Mouse (Mus musculus): ENCODE measurements around the gene Alpk3. TPM values are rescaled to one million over a fixed set of nuclear protein-coding genes. Genes with fewer than 3 reads are reported as not detected.

The Alpk3 gene
- polyA plus RNA-seq, 1 experiment from 2014 or later, result 0.55 TPM

DNA sequence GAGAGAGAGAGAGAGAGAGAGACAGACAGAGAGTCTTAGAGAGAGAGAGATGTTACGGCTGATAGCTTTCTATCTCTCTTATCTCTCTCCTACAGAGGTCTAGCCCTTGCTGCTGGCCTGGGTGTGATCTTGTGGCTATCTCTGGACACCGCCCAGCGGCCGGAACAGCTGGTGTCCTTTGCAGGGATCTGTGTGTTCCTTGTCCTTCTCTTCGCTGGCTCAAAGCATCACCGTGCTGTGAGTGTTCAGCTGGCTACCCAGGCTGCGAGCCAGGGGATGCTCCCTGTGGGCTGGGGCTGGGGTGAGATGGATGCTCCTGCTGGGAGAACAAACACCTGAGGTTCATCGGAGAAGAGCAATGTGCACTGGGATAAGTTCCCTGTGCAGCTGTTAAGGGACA is 67.4 kb downstream of the Alpk3 start:
- Histone ChIP-seq H3K9ac (replicated peaks; ENCODE audit: low read depth, low read length) (no peak overlapping the region), H3K4me2 (replicated peaks; ENCODE audit: low read depth, low read length) (no peak overlapping the region), H3K36me3 (ENCODE audit: control insufficient read depth, insufficient read depth, low read length) (no peaks in the 10 kb centered on the region), H3K4me1 (ENCODE audit: control insufficient read depth, insufficient read depth, low read length) (no peaks in the 10 kb centered on the region), H3K27ac (ENCODE audit: low read length) (no peak overlapping the region), H3K4me3 (ENCODE audit: low read depth, low read length) (no peak overlapping the region), H3K9me3 (ENCODE audit: control insufficient read depth, low read depth, low read length) (no peaks in the 10 kb centered on the region), H3K27me3 (ENCODE audit: control insufficient read depth, insufficient read depth, low read length) (no peaks in the 10 kb centered on the region)
- ATAC-seq (ENCODE audit: insufficient number of reproducible peaks, insufficient read depth, low FRiP score, low read depth), result peak; percentile 59; the same call in 1 of the 2 replicates
- WGBS, result 67% methylated on average over 8 of the region's 8 CpGs

DNA sequence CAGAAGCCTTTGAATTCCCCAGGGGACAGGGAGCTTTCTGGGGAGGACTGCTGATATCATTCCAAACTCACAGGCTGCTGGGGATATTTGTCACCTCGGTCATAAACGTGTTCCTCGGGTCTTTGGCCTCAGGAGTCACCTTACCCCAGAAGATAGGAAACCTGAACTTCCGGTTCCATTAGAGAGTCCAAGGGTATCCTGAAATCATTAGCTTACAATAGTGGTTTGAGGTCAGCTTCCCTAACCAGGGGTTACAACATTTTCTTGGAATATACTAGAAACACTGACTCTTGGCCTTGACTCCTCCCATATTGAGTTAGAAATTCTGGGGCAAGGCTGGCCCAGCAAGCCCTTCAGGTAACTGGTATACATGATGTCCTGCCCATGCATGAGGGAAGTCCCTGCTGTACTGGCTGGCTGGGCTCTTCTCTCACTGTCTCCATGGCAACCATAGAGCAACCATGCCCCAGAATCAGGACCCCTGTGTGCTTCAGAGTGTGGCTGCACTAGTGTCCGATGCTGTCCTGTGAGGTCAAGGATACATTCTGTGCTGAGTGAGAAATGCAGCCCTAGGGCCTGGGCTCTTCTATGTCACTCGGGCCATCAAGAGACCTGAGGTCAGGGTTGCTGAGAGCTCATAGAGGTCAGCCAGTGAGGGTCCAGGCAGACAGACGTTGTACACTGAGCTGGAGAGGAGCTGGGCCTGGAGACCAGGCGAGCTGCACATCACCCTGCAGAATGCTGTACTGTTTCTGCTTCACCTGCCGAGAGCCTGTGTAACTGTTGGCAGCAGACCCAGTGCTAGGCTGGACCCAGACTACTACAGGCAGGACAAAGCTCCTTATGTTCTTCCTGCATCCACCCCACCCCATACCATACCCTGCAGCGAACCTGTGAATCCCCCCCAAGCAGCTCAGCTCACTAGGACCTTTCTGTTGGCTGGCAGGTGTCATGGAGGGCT is 68.1 kb downstream of the Alpk3 start:
- Histone ChIP-seq H3K4me2 (replicated peaks; ENCODE audit: low read depth, low read length) (no peak overlapping the region), H3K4me3 (ENCODE audit: low read depth, low read length) (no peak overlapping the region), H3K4me1 (ENCODE audit: control insufficient read depth, insufficient read depth, low read length) (no peaks in the 10 kb centered on the region), H3K9ac (replicated peaks; ENCODE audit: low read depth, low read length) (no peak overlapping the region), H3K9me3 (ENCODE audit: control insufficient read depth, low read depth, low read length) (no peaks in the 10 kb centered on the region), H3K27ac (ENCODE audit: low read length) (no peak overlapping the region), H3K36me3 (ENCODE audit: control insufficient read depth, insufficient read depth, low read length) (no peaks in the 10 kb centered on the region), H3K27me3 (ENCODE audit: control insufficient read depth, insufficient read depth, low read length) (no peaks in the 10 kb centered on the region)
- WGBS, result 68% methylated on average over 10 of the region's 10 CpGs
- ATAC-seq (ENCODE audit: insufficient number of reproducible peaks, insufficient read depth, low FRiP score, low read depth), result no peak

DNA sequence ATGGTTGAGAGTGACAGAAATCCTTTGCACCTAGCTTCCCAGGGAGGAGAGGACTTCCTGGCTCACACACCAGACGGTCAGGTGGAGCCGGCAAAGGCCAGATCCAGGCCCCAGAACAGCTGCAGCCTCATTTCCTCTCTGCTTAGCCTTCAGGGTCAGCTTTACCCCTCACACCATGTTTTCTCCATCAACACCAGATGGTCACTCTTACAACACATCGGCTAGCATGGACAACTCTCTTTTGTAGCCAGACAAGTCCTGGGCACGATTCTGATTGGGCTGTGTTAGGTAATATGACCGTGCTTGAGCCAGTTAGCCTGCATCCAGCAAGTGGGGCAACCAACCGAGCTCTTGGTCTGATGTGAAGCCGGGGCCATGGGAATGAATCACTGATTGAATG is 74.5 kb downstream of the Alpk3 start:
- no peaks in the 10 kb centered on the region for H3K27me3 ChIP-seq (ENCODE audit: control insufficient read depth, insufficient read depth, low read length)
- no peak for ATAC-seq (ENCODE audit: insufficient number of reproducible peaks, insufficient read depth, low FRiP score, low read depth)
- H3K9ac ChIP-seq (replicated peaks; ENCODE audit: low read depth, low read length), result no peak overlapping the region
- no peak overlapping the region for H3K4me3 ChIP-seq (ENCODE audit: low read depth, low read length)
- no peaks in the 10 kb centered on the region for H3K9me3 ChIP-seq (ENCODE audit: control insufficient read depth, low read depth, low read length)
- WGBS, result 67% methylated on average over 7 of the region's 7 CpGs
- no peak overlapping the region for H3K4me2 ChIP-seq (replicated peaks; ENCODE audit: low read depth, low read length)
- H3K4me1 ChIP-seq (ENCODE audit: control insufficient read depth, insufficient read depth, low read length), result peaks cover 3% of the 10 kb centered on the region; the same call in 1 of the 2 replicates
- no peaks in the 10 kb centered on the region for H3K36me3 ChIP-seq (ENCODE audit: control insufficient read depth, insufficient read depth, low read length)
- no peak overlapping the region for H3K27ac ChIP-seq (ENCODE audit: low read length)

DNA sequence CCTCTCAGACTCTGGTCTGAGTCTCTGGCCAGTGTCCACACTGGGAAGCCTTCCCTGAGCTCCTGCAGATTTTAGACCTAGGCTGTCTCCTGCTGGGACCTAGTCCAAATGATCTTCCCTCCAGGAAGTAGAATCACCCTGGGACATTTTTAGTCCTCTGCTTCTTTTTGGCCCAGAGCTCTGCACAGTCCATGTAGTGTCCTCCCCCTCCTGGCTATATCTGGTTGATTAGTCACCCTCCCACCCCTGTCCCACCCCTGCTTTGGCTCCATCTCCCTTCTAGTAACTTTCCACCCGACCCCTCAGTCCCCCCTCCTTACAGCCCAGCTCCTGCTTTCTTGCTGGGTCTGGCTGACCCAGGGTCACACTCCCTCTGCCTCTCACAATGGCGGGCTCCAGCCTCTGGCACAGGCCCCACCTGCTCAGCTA is 75.5 kb downstream of the Alpk3 start:
- WGBS, result 14% methylated on average over 2 of the region's 2 CpGs
- H3K4me3 ChIP-seq (ENCODE audit: low read depth, low read length), result no peak overlapping the region
- H3K36me3 ChIP-seq (ENCODE audit: control insufficient read depth, insufficient read depth, low read length), result no peaks in the 10 kb centered on the region
- H3K4me2 ChIP-seq (replicated peaks; ENCODE audit: low read depth, low read length), result no peak overlapping the region
- peaks cover 3% of the 10 kb centered on the region; the same call in 1 of the 2 replicates for H3K4me1 ChIP-seq (ENCODE audit: control insufficient read depth, insufficient read depth, low read length)
- H3K27me3 ChIP-seq (ENCODE audit: control insufficient read depth, insufficient read depth, low read length), result no peaks in the 10 kb centered on the region
- H3K9ac ChIP-seq (replicated peaks; ENCODE audit: low read depth, low read length), result no peak overlapping the region
- H3K27ac ChIP-seq (ENCODE audit: low read length), result no peak overlapping the region
- no peaks in the 10 kb centered on the region for H3K9me3 ChIP-seq (ENCODE audit: control insufficient read depth, low read depth, low read length)
- ATAC-seq (ENCODE audit: insufficient number of reproducible peaks, insufficient read depth, low FRiP score, low read depth), result no peak; the same call in 1 of the 2 replicates

DNA sequence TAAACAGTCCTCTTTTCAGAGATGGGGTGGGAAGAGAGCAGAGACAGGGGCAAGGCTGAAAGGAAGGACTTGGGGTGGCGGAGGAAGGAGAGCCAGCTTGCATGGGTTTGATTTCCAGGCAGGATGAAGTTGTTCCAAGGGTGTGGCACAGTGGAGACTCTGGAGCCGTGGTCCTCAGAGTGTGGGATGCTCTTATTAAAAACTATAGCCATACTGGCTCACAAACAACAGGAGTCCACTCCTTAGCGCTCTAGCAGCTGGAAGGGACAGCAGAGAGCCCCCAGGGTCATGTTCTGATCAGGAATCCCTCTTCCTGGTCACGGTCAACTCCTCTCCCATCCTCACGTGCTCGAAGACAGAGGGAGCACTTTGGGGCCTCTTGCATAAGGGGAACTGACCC is 76.0 kb downstream of the Alpk3 start:
- H3K9ac ChIP-seq (replicated peaks; ENCODE audit: low read depth, low read length), result no peak overlapping the region
- H3K27ac ChIP-seq (ENCODE audit: low read length), result no peak overlapping the region
- no peaks in the 10 kb centered on the region for H3K36me3 ChIP-seq (ENCODE audit: control insufficient read depth, insufficient read depth, low read length)
- H3K4me1 ChIP-seq (ENCODE audit: control insufficient read depth, insufficient read depth, low read length), result peaks cover 3% of the 10 kb centered on the region; the same call in 1 of the 2 replicates
- H3K4me2 ChIP-seq (replicated peaks; ENCODE audit: low read depth, low read length), result no peak overlapping the region
- ATAC-seq (ENCODE audit: insufficient number of reproducible peaks, insufficient read depth, low FRiP score, low read depth), result no peak
- no peaks in the 10 kb centered on the region for H3K27me3 ChIP-seq (ENCODE audit: control insufficient read depth, insufficient read depth, low read length)
- 61% methylated on average over 6 of the region's 6 CpGs for WGBS
- H3K9me3 ChIP-seq (ENCODE audit: control insufficient read depth, low read depth, low read length), result no peaks in the 10 kb centered on the region
- no peak overlapping the region for H3K4me3 ChIP-seq (ENCODE audit: low read depth, low read length)

DNA sequence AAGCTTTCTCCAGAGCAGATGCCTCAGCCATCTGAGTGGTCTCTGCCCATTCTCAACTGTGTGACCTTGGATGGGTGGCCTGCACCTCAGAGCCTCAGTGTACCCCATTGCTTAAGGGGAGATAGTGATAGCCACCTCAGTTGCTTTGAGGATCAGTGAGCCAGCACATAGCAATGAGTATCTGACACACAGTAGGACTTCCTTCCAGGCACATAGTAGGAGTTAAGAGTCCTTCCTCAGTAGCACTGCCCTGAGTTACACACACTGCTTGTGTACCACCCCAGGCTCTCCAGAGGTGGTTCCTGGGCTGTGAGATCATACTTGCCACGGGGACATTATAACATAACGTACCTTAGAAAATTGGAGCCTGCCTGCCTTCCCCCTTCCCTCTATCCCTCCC is 76.5 kb downstream of the Alpk3 start:
- WGBS, result 79% methylated on average over 2 of the region's 2 CpGs
- H3K27ac ChIP-seq (ENCODE audit: low read length), result no peak overlapping the region
- no peak overlapping the region for H3K4me3 ChIP-seq (ENCODE audit: low read depth, low read length)
- H3K27me3 ChIP-seq (ENCODE audit: control insufficient read depth, insufficient read depth, low read length), result no peaks in the 10 kb centered on the region
- no peak for ATAC-seq (ENCODE audit: insufficient number of reproducible peaks, insufficient read depth, low FRiP score, low read depth)
- H3K9ac ChIP-seq (replicated peaks; ENCODE audit: low read depth, low read length), result no peak overlapping the region
- H3K36me3 ChIP-seq (ENCODE audit: control insufficient read depth, insufficient read depth, low read length), result no peaks in the 10 kb centered on the region
- no peaks in the 10 kb centered on the region for H3K9me3 ChIP-seq (ENCODE audit: control insufficient read depth, low read depth, low read length)
- peaks cover 3% of the 10 kb centered on the region; the same call in 1 of the 2 replicates for H3K4me1 ChIP-seq (ENCODE audit: control insufficient read depth, insufficient read depth, low read length)
- H3K4me2 ChIP-seq (replicated peaks; ENCODE audit: low read depth, low read length), result no peak overlapping the region

DNA sequence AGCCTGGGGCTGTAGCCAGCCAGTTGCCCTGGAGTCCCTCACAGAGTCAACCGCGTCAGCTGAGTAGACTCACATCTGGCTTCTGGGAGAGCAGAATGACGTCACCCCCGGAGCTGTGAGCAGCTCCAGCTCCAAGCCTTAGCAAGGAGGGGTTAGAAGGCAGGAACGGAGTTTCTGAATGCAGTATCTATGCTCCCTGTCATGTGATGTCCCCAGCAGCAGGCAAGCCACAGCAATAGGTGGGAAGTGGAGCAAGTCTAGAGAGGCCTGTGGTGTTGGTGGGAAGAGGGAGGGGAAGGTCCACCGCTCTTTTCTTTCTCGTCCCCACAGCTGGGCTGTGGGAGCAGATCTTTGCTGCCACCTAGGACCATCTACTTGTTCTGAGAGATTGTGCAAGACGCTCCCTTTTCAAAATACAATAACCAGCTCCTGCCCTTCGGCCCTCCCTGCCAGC is 77.2 kb downstream of the Alpk3 start:
- no peaks in the 10 kb centered on the region for H3K27me3 ChIP-seq (ENCODE audit: control insufficient read depth, insufficient read depth, low read length)
- H3K9ac ChIP-seq (replicated peaks; ENCODE audit: low read depth, low read length), result no peak overlapping the region
- H3K36me3 ChIP-seq (ENCODE audit: control insufficient read depth, insufficient read depth, low read length), result no peaks in the 10 kb centered on the region
- no peaks in the 10 kb centered on the region for H3K9me3 ChIP-seq (ENCODE audit: control insufficient read depth, low read depth, low read length)
- H3K4me2 ChIP-seq (replicated peaks; ENCODE audit: low read depth, low read length), result peak overlapping the region; percentile 39
- no peak overlapping the region; the same call in 1 of the 2 replicates for H3K27ac ChIP-seq (ENCODE audit: low read length)
- peaks cover 3% of the 10 kb centered on the region; the same call in 1 of the 2 replicates for H3K4me1 ChIP-seq (ENCODE audit: control insufficient read depth, insufficient read depth, low read length)
- ATAC-seq (ENCODE audit: insufficient number of reproducible peaks, insufficient read depth, low FRiP score, low read depth), result peak; percentile 77
- 5% methylated on average over 9 of the region's 9 CpGs for WGBS
- H3K4me3 ChIP-seq (ENCODE audit: low read depth, low read length), result no peak overlapping the region; the same call in 1 of the 2 replicates

DNA sequence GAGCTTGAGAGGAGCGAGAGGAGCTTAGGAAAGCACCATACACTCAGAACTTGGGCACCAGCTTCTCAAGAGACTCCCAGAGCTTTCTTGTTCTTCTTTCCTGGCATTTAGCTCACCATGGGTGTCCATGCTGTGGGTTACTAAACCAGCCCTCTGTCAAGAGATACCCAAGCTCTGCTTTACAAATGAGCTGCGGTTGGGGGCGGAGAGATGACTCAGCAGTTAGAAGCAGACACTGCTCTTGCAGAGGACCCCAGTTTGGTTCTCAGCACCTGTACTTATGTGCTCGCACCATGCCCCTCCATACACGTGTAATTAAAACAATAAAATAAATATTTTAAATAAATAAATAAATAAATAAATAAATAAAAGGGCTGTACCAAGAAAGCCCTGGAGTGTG is 79.9 kb downstream of the Alpk3 start:
- H3K4me3 ChIP-seq (ENCODE audit: low read depth, low read length), result no peak overlapping the region
- ATAC-seq (ENCODE audit: insufficient number of reproducible peaks, insufficient read depth, low FRiP score, low read depth), result no peak
- H3K4me2 ChIP-seq (replicated peaks; ENCODE audit: low read depth, low read length), result no peak overlapping the region

More for the DNA sequence above, 79.9 kb downstream of the Alpk3 start:
- H3K9ac ChIP-seq (replicated peaks; ENCODE audit: low read depth, low read length), result no peak overlapping the region
- H3K27ac ChIP-seq (ENCODE audit: low read length), result no peak overlapping the region
- 87% methylated on average over 5 of the region's 5 CpGs for WGBS
- H3K4me1 ChIP-seq (ENCODE audit: control insufficient read depth, insufficient read depth, low read length), result peaks cover 3% of the 10 kb centered on the region; the same call in 1 of the 2 replicates
- H3K27me3 ChIP-seq (ENCODE audit: control insufficient read depth, insufficient read depth, low read length), result no peaks in the 10 kb centered on the region
- H3K36me3 ChIP-seq (ENCODE audit: control insufficient read depth, insufficient read depth, low read length), result no peaks in the 10 kb centered on the region
- no peaks in the 10 kb centered on the region for H3K9me3 ChIP-seq (ENCODE audit: control insufficient read depth, low read depth, low read length)
